Mouse (Mus musculus) 3T3-L1 (cell line): Measurements from ENCODE around the gene Dcst2.

ENCODE experiments used
- DNase-seq: peaks from one replicate; pipeline ENCODE4 v3.0.0-alpha.2; 2015; ENCODE audit warnings: low read depth, low spot score

Gene Dcst2

DNA sequence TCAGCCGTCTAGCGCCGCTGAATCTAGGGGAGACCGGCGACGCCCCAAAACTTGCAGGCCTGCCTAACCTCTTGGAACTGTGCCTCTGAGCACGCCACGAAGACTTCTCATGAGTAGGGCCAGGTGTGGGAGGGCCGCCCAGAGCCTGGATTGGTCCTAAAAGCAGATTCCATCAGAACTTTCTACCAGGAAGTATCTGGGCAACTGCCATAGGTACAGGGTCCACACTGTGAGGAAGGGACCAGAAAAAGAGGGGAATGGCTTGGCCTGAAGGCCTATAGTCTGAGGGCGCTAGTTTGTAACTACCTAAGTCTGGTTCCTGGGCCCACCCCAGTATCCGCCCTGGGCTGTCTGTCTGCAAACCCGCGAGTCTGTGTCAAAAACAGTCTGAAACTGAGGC is 30.2 kb upstream of the Dcst2 start:
- no peak for DNase-seq

DNA sequence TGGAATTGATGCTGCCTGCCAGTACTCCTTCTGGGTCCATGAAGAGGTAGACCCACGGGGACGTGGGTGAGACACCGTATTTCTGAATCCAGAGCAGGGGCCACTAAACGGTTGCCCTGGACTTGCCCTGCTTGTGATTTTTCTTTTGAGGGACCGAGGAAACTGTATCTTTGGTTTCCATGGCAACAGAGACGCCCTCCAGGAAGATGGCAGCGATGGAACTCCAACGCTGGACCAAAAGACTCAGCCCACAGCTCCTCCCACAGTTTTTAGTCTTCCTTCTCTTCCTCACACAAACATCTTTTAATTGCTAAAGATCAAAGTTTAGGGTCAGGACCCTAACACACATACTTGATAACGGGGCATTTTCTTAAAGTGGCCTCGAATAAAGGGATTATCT is 29.8 kb upstream of the Dcst2 start:
- no peak for DNase-seq

DNA sequence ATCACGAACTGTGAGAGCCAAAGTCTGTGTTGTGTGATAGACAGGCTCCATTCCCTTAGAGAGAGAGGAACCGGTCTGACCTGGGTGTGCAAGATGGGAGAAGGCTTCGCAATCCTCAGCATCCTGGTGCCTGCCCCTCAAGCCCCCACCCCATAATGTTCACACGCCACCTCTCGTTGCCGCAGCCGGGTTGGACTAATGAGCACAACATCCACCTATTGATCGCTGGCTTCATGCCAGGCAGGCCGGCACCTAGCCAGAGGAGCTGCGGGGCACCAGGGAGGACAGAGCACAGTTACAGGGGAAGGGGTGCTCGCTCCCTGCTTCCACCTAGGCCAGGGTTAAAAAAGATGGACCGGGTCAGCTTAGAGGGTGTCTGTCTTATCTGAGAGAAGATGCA is 29.3 kb upstream of the Dcst2 start:
- no peak for DNase-seq

DNA sequence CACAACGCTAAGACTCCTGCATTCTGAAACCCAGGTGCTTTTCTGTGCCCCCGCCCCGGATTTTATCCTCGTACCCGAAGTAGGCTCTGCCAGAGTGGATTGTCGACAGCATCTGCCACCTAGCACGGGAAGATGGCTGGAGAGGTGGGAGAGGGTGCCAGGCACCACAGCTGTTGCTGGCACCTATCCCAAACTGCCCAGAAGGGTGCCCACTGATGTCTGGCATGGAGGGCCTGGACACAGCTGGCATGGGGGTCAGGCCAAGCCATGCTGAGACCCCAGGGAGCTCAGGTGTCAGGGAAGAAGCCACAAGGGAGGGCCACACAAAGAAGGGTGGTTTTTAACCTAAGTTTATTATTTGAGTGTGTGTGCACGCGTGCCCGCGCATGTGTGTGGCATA is 28.7 kb upstream of the Dcst2 start:
- no peak for DNase-seq

DNA sequence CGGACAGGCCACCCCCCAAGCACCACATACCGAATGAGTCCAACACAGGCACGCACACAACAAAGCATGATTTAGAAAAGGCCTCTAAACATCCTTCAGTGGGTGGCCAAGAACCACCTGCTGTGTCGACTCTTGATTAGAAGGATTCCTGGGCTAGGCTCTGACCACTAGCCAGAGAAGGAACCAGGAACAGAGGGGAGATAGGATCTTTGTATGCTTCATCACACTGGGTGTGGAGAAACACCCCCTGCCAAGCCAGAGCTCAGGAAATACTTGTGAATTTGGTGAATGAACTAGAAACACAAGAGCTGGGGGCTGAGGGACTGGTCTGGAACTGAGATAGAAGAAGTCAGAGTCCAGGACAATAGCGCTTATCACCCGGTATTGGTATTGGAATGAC is 25.2 kb upstream of the Dcst2 start:
- no peak for DNase-seq

DNA sequence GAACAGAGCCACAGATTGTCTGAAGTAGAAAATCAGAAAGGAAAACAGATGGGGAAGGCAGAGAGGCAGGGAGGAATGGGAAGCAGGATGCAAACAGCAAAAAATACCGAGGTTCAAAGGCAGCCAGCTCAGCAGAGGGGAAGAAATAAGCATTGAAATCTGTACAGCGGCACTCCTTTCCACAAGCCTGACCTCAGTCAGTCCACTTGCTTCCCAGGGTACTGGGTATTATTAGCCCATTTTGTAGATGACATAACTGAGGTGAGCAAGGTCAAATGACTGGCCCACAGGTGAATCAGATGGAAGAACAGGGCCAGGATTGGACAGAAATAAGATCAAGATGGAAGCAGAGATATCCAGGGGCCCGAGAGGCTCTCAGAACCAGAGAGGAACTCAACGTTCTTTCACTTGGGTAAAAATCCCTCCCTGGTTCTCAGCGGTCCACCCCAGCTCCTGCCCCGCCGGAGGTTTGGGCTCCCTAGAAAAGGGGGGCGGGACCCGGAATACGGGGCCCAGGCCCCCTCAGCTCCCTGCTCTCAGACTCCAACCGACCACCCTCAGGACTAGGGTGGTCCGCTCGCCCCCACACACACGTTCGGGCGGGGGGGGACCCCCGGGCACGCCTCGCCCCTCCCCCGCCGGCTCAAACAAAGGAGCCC is 24.6 kb upstream of the Dcst2 start:
- DNase-seq = peak; percentile 49

DNA sequence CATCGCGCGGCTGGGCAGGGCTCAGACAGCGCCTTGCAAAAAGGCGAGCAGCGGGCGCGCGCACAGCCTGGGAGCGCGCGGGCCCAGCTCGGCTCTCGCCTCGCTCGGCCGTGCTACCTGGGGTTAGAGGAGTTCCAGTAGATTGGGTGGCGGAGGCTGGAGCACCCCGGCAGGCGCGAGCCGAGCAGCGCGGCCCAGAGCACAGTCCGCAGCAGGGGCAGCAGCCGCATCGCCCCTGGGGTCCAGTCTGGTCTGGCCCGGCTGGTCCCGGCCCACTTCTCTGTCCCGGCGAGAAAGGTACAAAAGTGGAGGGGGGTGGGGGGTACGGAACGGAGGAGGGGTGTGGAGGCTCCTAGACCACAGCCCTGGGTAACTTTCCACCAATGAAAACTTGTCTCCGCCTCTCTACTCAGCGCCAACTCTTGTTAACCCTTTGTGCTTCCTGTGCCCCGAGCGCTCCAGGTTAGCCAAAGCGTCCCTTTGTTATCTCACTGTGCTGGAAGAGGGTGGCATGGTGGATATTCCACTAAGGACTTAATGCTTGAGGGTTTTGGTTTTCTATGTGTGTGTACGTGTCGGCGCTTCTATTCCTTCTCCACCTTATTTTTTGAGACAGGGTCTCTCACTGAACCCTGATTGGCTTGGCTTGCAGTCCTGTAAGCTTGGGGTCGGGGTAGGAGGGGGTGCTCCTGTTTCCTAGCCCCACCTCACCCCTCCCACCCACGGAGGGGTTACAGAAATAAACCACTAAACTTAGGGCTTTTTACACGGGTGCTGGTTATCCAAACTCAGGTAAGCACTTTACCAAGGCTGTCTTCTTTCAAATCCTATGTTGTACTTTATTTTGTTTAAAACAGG is 23.8 kb upstream of the Dcst2 start, which contains the start of gene Efna4:
Gene Efna4 (minus strand): TSS at position 308 of the 858 bp plus-strand sequence.
- peak; percentile 82 for DNase-seq

DNA sequence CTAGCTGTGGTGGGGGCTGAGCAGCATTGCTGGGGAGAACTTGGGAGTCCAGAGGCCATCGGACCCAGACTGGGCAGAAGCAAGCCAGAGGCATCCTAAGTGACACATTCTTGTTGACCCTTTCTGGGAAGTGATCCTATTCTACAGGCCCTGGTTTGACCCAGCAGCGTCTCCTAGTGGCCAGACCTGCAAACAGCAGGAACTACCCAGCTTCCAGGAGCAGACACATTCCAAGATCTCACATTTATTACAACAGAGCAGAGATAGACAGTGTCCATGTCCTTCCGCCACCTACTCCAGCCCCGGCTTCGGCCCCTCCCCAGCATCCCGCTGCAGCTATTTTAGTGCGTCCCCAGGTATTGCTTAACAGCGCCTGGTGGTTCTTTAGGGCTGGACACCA is 22.4 kb upstream of the Dcst2 start:
- peak; percentile 92 for DNase-seq

DNA sequence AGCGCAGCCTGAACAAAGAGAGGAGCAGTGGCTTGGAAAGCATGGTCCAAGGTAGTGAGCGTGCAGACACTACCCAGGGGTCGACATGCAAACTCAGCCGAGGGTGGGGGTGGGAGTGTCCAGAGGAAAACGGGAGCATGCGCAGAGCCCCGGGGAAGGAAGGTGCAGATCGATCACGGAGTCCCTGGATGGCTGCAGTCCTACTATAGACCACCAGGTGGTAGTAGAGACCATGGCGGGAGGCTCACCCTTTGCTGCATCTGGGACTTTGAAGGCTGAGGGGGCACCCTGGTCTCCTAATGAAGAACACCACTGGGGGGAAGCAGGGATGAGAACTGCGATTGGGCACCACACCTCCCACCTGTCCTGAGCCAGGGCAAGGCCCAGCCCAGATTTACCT is 21.3 kb upstream of the Dcst2 start:
- DNase-seq = peak; percentile 79

DNA sequence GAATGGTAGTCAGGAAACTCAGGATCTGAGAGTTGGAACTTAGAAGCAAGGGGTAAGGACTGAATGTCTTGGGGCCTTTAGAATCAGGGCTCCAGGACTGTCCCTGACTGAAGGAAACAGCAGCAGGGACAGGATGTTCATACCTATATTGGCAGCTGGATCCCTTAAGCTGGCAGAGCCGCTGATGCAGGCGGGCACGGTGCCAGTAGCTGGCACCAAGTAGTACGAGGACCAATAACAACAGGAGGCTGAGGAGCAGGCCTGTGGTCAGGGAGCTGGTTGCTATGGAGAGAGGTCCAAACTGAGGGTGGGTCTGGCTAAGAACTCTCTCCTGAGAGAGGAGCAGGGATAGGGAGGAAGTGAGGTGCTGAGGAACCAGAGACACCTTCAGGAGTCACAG is 20.0 kb upstream of the Dcst2 start:
- DNase-seq = no peak

DNA sequence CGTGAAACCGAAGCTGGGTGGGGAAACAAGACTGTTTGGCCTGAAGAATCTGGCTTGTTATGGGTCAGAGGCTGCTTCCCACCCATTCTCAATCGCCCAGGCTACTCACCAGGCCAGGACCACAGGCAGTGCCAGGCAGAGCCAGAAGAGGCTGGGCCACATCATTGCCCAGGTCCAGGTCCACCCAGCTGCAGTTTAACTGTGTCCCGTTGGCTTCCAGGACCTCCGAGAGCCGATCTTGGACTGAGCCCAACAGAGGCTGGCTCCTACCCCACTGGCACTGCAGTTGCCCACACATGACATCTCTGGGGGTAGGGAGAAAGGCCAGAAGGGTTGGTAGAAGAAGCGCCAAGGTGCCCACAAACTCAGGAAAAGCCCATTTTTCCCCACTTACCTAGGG is 18.5 kb upstream of the Dcst2 start:
- DNase-seq = no peak

DNA sequence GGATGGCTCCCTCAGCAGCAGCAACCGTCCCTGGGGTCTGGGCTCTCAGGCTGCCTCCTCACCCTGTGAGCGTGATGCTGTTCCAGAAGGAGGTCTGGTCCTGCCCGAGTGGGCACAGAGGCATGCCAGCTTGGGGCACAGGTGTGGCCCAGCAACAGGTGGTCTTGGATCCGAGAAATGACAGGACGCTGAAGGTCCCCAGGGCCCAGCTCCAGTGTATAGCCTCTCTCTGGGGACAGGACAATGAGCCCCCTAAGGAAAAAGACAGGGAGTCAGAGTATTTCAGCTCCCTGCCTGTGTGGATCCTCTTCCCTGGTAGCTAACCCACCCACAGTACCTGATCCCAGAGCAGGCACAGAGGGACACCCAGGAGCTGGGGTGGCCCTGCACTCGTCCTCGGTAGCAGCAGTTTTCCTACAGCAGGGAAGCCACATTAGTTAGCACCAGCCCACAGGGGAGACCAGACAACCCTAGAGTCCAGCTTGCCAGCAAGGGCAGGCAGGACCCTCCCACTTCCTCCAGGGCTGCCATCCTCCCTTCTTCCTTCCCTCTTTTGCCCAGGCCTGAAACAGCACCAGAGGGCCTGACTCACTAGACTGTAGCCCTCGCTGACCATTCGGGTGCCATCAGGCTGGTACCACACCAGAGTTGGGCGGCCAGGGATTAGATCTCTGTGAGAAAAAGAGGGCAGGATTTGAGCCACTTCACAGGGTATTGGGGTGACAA is 14.8 kb upstream of the Dcst2 start:
- DNase-seq = no peak

DNA sequence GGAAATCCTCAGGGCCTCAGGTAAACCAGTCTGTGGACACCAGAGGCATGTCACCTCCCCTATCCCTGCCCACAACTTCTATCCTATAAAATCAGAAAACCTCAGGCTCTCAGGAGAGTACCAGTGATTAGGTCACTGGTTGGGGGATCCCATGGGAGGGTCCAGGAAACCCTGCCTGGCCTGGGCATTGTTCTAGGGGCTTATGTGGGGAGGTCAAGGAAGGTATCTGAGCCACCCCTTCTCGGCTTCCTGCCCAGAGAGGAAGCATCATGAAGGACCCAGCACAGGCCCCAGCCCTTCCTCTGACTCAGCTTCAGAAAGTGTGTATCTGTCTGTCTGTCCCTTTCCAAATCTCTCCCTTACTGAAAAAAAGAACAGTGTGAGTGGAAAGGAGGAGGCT is 13.9 kb upstream of the Dcst2 start:
- no peak for DNase-seq

DNA sequence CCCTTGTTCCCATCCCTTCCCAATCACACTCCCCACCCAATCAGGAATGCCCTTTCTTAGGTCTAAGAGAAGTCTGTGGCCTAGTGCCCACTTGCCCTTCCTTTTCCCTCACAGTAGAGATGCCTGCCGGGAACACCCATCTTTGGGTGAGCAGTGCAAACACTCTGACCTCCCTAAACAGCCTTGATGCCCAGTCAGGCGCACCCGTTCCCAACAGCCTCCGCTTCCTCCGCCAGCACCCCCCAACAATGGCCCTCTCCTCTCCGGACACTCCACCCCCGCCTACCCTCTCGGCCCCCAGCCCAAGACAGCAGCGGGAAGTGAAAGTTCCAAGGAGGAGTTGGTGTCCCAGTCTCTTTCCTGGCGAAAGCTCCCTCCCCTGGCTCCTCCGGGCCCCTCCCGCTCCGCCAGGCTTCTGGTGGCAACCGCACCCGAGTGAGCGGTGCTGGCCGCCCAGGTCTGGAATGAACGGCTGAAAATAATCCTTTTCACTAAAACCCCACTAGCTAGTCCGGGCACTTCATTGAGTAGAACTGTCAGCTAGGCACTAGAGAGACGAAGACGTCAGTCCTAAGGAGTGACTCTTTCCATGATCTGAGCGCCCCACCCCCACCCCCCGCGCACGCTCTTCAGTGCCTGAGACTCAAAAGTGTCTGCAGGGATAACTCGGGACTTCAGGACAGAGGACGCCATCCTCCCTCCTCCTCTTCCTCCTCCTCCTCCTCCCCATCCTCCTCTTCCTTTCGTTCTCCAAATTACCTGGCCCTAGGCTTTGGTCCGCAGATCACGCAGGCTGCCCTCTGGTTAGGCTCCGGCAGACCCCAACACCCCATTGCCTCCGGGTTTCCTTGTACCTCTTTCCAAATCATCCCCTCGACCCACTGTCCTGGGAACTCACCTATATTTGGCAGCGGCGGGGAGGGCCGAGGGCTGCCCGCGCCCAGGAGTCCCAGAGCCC is 12.6 kb upstream of the Dcst2 start:
- peak; percentile 89 for DNase-seq

DNA sequence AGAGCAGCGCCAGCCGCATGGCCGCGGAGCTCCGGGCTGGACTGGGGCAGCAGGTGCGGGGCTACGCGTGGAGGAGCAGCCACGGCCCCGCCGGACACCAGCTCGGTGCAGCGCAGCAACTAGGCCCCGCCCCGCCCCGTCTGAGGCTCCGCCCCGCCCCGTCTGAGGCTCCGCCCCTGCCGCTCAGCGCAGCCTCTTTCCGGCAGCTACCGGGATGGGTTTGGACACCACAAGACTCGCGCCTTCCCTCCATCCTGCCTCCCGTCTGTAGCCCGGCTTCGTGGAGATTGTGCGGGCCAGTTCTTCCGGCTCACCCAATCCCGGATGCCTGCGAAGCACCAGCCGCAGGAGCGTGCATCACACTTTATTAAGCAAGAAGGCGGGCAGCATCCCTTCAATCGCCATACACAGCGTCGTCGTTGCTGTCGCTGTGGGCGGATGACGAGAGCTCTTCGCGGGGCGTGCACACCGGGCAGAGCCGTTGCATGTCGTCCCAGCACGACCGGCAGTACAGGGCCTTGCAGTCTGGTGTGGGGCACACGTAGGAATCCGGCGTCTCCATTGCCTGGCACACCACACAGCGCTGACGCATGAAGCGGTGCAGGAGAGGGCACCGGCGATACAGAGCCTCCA is 11.8 kb upstream of the Dcst2 start, which contains the start of gene Adam15:
Gene Adam15 (minus strand): TSS at position 128 of the 633 bp plus-strand sequence.
- DNase-seq = peak; percentile 88

DNA sequence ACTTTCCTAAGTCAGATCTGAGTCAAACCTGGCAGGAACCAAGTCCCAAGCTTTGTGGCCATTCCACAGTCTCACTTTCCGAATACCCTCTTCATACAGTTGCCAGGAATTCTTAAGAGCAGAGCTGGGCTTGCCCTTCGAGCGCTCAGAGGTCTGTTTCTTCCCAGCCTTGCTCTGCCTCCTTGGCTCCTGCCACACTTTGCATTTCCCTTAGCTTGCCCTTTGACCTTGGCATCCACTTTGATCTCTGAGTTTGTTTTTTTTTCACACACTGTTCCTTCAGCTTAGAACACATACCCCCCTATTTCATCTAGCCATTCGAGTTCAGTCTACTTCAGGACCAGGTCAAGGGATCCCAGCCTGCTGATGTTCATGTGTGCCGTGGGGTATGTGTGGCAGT is 10.5 kb upstream of the Dcst2 start:
- DNase-seq = no peak

DNA sequence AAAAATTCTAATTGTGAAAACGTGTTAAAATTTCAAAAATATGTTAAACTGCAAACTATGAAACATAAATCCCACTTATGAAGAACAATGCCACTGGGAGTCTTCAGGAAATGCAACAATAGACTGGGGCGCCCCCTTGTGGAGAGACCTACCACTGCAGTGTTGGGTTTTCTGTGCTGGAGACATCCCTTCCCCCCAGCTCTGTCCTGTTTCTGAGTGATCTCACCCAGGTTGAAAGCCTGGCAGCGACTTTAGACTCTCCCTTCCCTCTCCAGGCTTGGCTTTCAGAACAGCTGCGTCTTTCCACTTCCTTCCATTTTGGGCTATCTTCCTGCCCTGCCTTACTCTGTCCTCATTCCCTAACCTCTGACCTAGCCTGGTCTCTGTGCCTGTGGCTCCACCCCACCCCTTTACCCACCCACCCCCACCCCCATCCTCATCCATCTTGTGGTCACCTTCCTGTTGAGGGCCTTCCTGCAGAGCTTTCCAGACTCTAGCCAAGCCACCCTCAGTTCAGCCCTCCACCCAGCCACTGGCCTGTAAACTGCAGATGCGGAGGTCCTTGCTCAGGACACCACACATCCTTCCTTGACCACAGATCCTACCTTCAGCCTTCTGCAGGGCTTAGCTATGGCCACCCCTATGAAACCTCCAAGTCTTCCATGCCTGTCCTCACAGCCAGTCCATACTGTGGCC is 6.8 kb upstream of the Dcst2 start:
- DNase-seq = peak; percentile 96

DNA sequence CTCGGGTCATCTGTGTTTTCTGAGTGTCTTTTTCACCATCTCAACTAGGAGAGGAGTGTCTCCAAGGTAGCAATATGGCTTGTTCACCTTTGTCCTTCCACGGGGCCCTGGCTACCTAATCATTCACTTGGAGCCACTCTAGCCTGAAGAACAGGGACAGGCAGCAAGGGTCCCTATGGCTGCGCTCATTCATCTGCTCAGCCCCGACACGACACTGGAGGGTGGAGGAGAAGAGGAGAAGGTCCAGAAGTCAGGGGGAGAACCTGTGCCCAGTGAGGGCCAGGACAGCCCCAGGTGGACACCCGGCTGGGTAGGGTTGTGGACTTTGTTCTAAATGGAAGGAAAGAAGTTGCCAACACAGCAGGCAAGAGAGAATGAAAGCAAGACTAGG is 6.3 kb upstream of the Dcst2 start:
- no peak for DNase-seq

DNA sequence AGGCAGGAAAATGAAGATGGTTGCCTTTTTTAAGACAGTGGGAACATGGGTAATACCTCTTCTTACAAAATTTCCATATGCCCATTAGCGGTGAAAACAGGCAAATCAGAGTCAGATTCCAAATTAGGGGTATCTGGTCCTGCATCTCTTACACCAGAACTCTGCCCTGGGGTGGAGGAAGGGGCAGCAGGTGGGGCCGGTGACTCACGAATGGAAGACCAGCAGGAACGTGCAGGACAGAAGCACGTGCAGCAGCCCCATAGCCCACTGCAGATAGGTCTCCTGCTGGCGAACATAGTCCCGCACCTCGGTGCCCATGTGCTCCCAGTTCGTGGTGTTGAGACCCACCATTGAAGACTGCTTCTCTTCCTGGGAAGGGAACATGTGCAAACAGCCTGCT is 5.7 kb upstream of the Dcst2 start:
- DNase-seq = no peak

DNA sequence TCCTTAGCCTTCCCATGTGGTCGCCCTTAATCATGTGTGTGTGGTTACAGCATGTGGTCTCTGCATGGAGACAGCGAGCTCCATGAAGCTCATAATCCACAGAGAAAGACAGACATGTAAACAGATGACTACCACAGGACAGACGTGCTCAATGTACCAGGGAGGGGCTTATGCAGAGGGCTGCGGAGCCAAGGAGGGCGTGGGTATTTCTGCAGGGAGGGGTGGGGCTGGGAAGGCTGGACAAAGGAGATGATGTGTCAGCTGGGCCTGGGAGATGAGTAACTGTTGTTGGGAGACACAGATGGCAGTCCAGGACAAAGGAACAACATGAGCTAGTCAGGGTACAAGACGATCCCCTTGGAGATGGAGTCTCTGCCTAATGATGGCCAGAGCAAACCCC is 2.1 kb upstream of the Dcst2 start:
- peak; percentile 65 for DNase-seq
